In genomic region chr6:134414532-134414883, GRCm38 (mm10) we compare ENCODE assay signal across 13 mouse cellular contexts. TPM values are rescaled to one million over a fixed set of nuclear protein-coding genes. Genes with fewer than 3 reads are reported as not detected.
DNase-seq lines count a peak whose midpoint lies in the region; ATAC-seq and TF ChIP-seq lines count a peak whose summit lies in the region.
"Had no signal": no experiment of that assay in that cellular context is flagged by ENCODE, and none has a peak within 500 bp of the region (broad histone marks: within the 10 kb centered on the region; RNA-seq: fewer than 3 reads in every experiment).

No protein-coding gene starts in this region.

- H3K4me2 ChIP-seq in kidney, embryonic 16.5 days (replicated peaks; ENCODE audit: low read depth, low read length) = peak overlapping the region; percentile 31
- H3K4me2 ChIP-seq in midbrain, embryonic 11.5 days = no peak overlapping the region
- H3K4me2 ChIP-seq in midbrain, embryonic 16.5 days (ENCODE audit: low read length) = no peak overlapping the region
- H3K4me2 ChIP-seq in intestine, embryonic 16.5 days (ENCODE audit: low read depth, low read length) = peak overlapping the region; percentile 46
- H3K4me2 ChIP-seq in stomach, postnatal 0 days (replicated peaks; ENCODE audit: low read depth) = peak overlapping the region; percentile 37
- H3K4me2 ChIP-seq: hindbrain, embryonic 13.5 days had no signal

- no peak overlapping the region for H3K9ac ChIP-seq in kidney, embryonic 16.5 days (replicated peaks; ENCODE audit: low read length)
- no peak overlapping the region for H3K9ac ChIP-seq in midbrain, embryonic 11.5 days (ENCODE audit: low read length)
- H3K9ac ChIP-seq in midbrain, embryonic 16.5 days (ENCODE audit: low read depth, low read length) = no peak overlapping the region
- H3K9ac ChIP-seq in intestine, embryonic 16.5 days (ENCODE audit: low read depth, low read length) = peak overlapping the region; percentile 15; the same call in 1 of the 2 replicates
- H3K9ac ChIP-seq in stomach, postnatal 0 days (ENCODE audit: low read length) = no peak overlapping the region
- H3K9ac ChIP-seq: hindbrain, embryonic 13.5 days had no signal

- no peaks in the 10 kb centered on the region for H3K27me3 ChIP-seq in kidney, embryonic 16.5 days (ENCODE audit: insufficient read depth, low read length)
- H3K27me3 ChIP-seq in midbrain, embryonic 11.5 days (ENCODE audit: control insufficient read depth, insufficient read depth, low read length) = no peaks in the 10 kb centered on the region
- no peaks in the 10 kb centered on the region for H3K27me3 ChIP-seq in midbrain, embryonic 16.5 days (ENCODE audit: control insufficient read depth, insufficient read depth, low read depth, low read length)
- no peaks in the 10 kb centered on the region for H3K27me3 ChIP-seq in intestine, embryonic 16.5 days (replicated peaks; ENCODE audit: control insufficient read depth, insufficient read depth, low read length)
- no peaks in the 10 kb centered on the region for H3K27me3 ChIP-seq in stomach, postnatal 0 days (ENCODE audit: control insufficient read depth, insufficient read depth, low read length)
- H3K27me3 ChIP-seq: hindbrain, embryonic 13.5 days had no signal

- H3K27ac ChIP-seq in kidney, embryonic 16.5 days (ENCODE audit: low read length) = peak overlapping the region; percentile 61
- H3K27ac ChIP-seq in midbrain, embryonic 11.5 days (ENCODE audit: low read depth, low read length) = no peak overlapping the region
- H3K27ac ChIP-seq in midbrain, embryonic 16.5 days (ENCODE audit: low read length) = no peak overlapping the region
- peak overlapping the region; percentile 67 for H3K27ac ChIP-seq in intestine, embryonic 16.5 days (ENCODE audit: low read length)
- H3K27ac ChIP-seq in stomach, postnatal 0 days (replicated peaks) = peak overlapping the region; percentile 56
- H3K27ac ChIP-seq: hindbrain, embryonic 13.5 days had no signal

- no peaks in the 10 kb centered on the region for H3K36me3 ChIP-seq in kidney, embryonic 16.5 days (ENCODE audit: insufficient read depth, low read length)
- no peaks in the 10 kb centered on the region for H3K36me3 ChIP-seq in midbrain, embryonic 11.5 days (ENCODE audit: control insufficient read depth, insufficient read depth, low read length)
- H3K36me3 ChIP-seq in midbrain, embryonic 16.5 days (ENCODE audit: control insufficient read depth, insufficient read depth, low read length) = no peaks in the 10 kb centered on the region
- no peaks in the 10 kb centered on the region for H3K36me3 ChIP-seq in intestine, embryonic 16.5 days (ENCODE audit: control insufficient read depth, insufficient read depth, low read length)
- no peaks in the 10 kb centered on the region for H3K36me3 ChIP-seq in stomach, postnatal 0 days (ENCODE audit: control insufficient read depth, insufficient read depth, low read length)
- H3K36me3 ChIP-seq: hindbrain, embryonic 13.5 days had no signal

- no peak; the same call in 1 of the 2 replicates for ATAC-seq in kidney, embryonic 16.5 days (ENCODE audit: low FRiP score, low TSS enrichment)
- no peak for ATAC-seq in midbrain, embryonic 11.5 days (ENCODE audit: low FRiP score)
- ATAC-seq in midbrain, embryonic 16.5 days = no peak
- ATAC-seq in intestine, embryonic 16.5 days = peak; percentile 84
- ATAC-seq in stomach, postnatal 0 days (ENCODE audit: low FRiP score, low TSS enrichment) = no peak; the same call in 1 of the 2 replicates

- H3K9me3 ChIP-seq in kidney, embryonic 16.5 days (ENCODE audit: low read length) = no peaks in the 10 kb centered on the region
- H3K9me3 ChIP-seq in midbrain, embryonic 11.5 days (ENCODE audit: control insufficient read depth, low read length) = no peaks in the 10 kb centered on the region
- no peaks in the 10 kb centered on the region for H3K9me3 ChIP-seq in midbrain, embryonic 16.5 days (replicated peaks; ENCODE audit: control insufficient read depth, low read length, poor library complexity, severe bottlenecking)
- H3K9me3 ChIP-seq in intestine, embryonic 16.5 days (ENCODE audit: control insufficient read depth, low read length) = no peaks in the 10 kb centered on the region
- H3K9me3 ChIP-seq in stomach, postnatal 0 days (ENCODE audit: control insufficient read depth, low read length) = no peaks in the 10 kb centered on the region
- H3K9me3 ChIP-seq: hindbrain, embryonic 13.5 days had no signal

- H3K4me3 ChIP-seq in kidney, embryonic 16.5 days (ENCODE audit: low read length) = peak overlapping the region; percentile 7; the same call in 1 of the 2 replicates
- no peak overlapping the region for H3K4me3 ChIP-seq in midbrain, embryonic 11.5 days (ENCODE audit: low read depth, low read length)
- H3K4me3 ChIP-seq in midbrain, embryonic 16.5 days (ENCODE audit: low read depth, low read length) = no peak overlapping the region
- H3K4me3 ChIP-seq in intestine, embryonic 16.5 days (ENCODE audit: low read length) = peak overlapping the region; percentile 30; the same call in 1 of the 2 replicates
- peak overlapping the region; percentile 3; the same call in 1 of the 2 replicates for H3K4me3 ChIP-seq in stomach, postnatal 0 days (ENCODE audit: low read depth, low read length)
- H3K4me3 ChIP-seq: hindbrain, embryonic 13.5 days had no signal

- 45% methylated on average over 4 of the region's 4 CpGs for WGBS in kidney, embryonic 16.5 days
- WGBS in midbrain, embryonic 11.5 days = 82% methylated on average over 4 of the region's 4 CpGs
- 84% methylated on average over 4 of the region's 4 CpGs for WGBS in midbrain, embryonic 16.5 days
- 43% methylated on average over 4 of the region's 4 CpGs for WGBS in intestine, embryonic 16.5 days
- WGBS in stomach, postnatal 0 days = 41% methylated on average over 4 of the region's 4 CpGs

- TF ChIP-seq EP300 in stomach, postnatal 0 days (optimal IDR thresholded peaks at IDR 0.05) = no peak

- no peak for TF ChIP-seq CTCF in stomach, postnatal 0 days (IDR thresholded peaks at IDR 0.05; ENCODE audit: low read depth)

- H3K4me1 ChIP-seq in kidney, embryonic 16.5 days (ENCODE audit: insufficient read depth, low read length) = no peaks in the 10 kb centered on the region
- H3K4me1 ChIP-seq in midbrain, embryonic 11.5 days (ENCODE audit: control insufficient read depth, insufficient read depth, low read length) = no peaks in the 10 kb centered on the region
- no peaks in the 10 kb centered on the region for H3K4me1 ChIP-seq in midbrain, embryonic 16.5 days (ENCODE audit: control insufficient read depth, insufficient read depth, low read length)
- H3K4me1 ChIP-seq in intestine, embryonic 16.5 days (ENCODE audit: control insufficient read depth, insufficient read depth, low read length) = no peaks in the 10 kb centered on the region
- no peaks in the 10 kb centered on the region for H3K4me1 ChIP-seq in stomach, postnatal 0 days (replicated peaks; ENCODE audit: control insufficient read depth, insufficient read depth)
- H3K4me1 ChIP-seq: hindbrain, embryonic 13.5 days had no signal

- no peak for DNase-seq in kidney, postnatal 14 days
- peak; percentile 4 for DNase-seq in midbrain, embryonic 11.5 days (ENCODE audit: low spot score, missing footprints)
- no peak for DNase-seq in stomach, postnatal 0 days (ENCODE audit: low spot score)
- no peak for DNase-seq in adrenal gland, adult 2 months
- DNase-seq: adrenal gland, adult 8-10 months; cerebellum, postnatal 10 days had no signal

RNA-seq across cellular contexts. Expression of gene Bcl2l14, which starts 18.4 kb away (rescaled TPM):
- 7.6 and 8.9 TPM in 2 replicates for polyA plus RNA-seq in kidney, embryonic 16.5 days (2015; fragmentation: Nextera tagmentation; extraction: Ambion mirVana)
- polyA plus RNA-seq in midbrain, embryonic 11.5 days (2014; fragmentation: Nextera tagmentation; extraction: Ambion mirVana) = not detected in 2 replicates
- not detected in 2 replicates for polyA plus RNA-seq in midbrain, embryonic 16.5 days (2015; fragmentation: Nextera tagmentation; extraction: Ambion mirVana)
- 3.5 and 5.2 TPM in 2 replicates for polyA plus RNA-seq in intestine, embryonic 16.5 days (2015; fragmentation: Nextera tagmentation; extraction: Ambion mirVana)
- polyA plus RNA-seq in stomach, postnatal 0 days (2015; fragmentation: Nextera tagmentation; extraction: Ambion mirVana) = 27.4 and 29.6 TPM in 2 replicates
- total RNA-seq in adrenal gland, adult 2 months (2021) = not detected
- not detected in 2 replicates for polyA plus RNA-seq in adrenal gland, adult 2 months (2012; rRNA removed)
- total RNA-seq: left cerebral cortex, adult 8-10 months; midbrain, postnatal 0 days had no signal
- polyA plus RNA-seq: liver, adult 2 months; midbrain, postnatal 0 days had no signal

Comparison
In these comparisons a context has a peak if more than half of its experiments do, and no peak if none do; other contexts are left out.
1. H3K27ac ChIP-seq: peak in kidney, embryonic 16.5 days (single experiment), intestine, embryonic 16.5 days (single experiment) and stomach, postnatal 0 days (single experiment); none in midbrain, embryonic 11.5 days (single experiment) and midbrain, embryonic 16.5 days (single experiment).
2. H3K4me2 ChIP-seq: peak in kidney, embryonic 16.5 days (single experiment), intestine, embryonic 16.5 days (single experiment) and stomach, postnatal 0 days (single experiment); none in midbrain, embryonic 11.5 days (single experiment) and midbrain, embryonic 16.5 days (single experiment).
3. H3K4me3 ChIP-seq: peak in kidney, embryonic 16.5 days (single experiment), intestine, embryonic 16.5 days (single experiment) and stomach, postnatal 0 days (single experiment); none in midbrain, embryonic 11.5 days (single experiment) and midbrain, embryonic 16.5 days (single experiment).